ENCODE assay signal across 9 mouse cellular contexts in genomic region chr17:29251608-29252390, GRCm38 (mm10). TPM values are rescaled to one million over a fixed set of nuclear protein-coding genes. Genes with fewer than 3 reads are reported as not detected.
A peak's percentile ranks its signal among the peaks of the same experiment; 100 is the strongest.
DNase-seq lines count a peak whose midpoint lies in the region; ATAC-seq and TF ChIP-seq lines count a peak whose summit lies in the region.
"Had no signal": no experiment of that assay in that cellular context is flagged by ENCODE, and none has a peak within 500 bp of the region (broad histone marks: within the 10 kb centered on the region; RNA-seq: fewer than 3 reads in every experiment).

No protein-coding gene starts in this region.

- no peak overlapping the region for H3K27ac ChIP-seq in hindbrain, postnatal 0 days
- H3K27ac ChIP-seq in hindbrain, embryonic 11.5 days (ENCODE audit: low read depth, low read length) = no peak overlapping the region
- H3K27ac ChIP-seq in heart, embryonic 16.5 days (ENCODE audit: low read length) = peak overlapping the region; percentile 93
- H3K27ac ChIP-seq: embryonic facial prominence, embryonic 12.5 days had no signal

- peak; percentile 60 for DNase-seq in hindbrain, postnatal 0 days (ENCODE audit: low spot score)
- DNase-seq in hindbrain, embryonic 11.5 days (ENCODE audit: low spot score) = no peak
- peak; percentile 95 for DNase-seq in adrenal gland, postnatal 14 days
- DNase-seq in lung, adult 18-20 months = peak; percentile 85 to 88
- no peak for DNase-seq in layer of hippocampus, postnatal 14 days (ENCODE audit: low spot score in 2 of 2)
- no peak for DNase-seq in left cerebral cortex, postnatal 25 days (ENCODE audit: low spot score in 2 of 2)
- DNase-seq in urinary bladder, adult 18-20 months (ENCODE audit: low spot score in 2 of 2) = no peak

- H3K9ac ChIP-seq in hindbrain, postnatal 0 days (replicated peaks; ENCODE audit: low read length) = no peak overlapping the region
- no peak overlapping the region for H3K9ac ChIP-seq in hindbrain, embryonic 11.5 days (ENCODE audit: low read depth, low read length)
- H3K9ac ChIP-seq in heart, embryonic 16.5 days (ENCODE audit: low read length) = peak overlapping the region; percentile 4; the same call in 1 of the 2 replicates
- H3K9ac ChIP-seq: embryonic facial prominence, embryonic 12.5 days had no signal

- 57% methylated on average over 15 of the region's 15 CpGs for WGBS in hindbrain, postnatal 0 days
- WGBS in hindbrain, embryonic 11.5 days = 90% methylated on average over 15 of the region's 15 CpGs
- WGBS in heart, embryonic 16.5 days = 37% methylated on average over 15 of the region's 15 CpGs

- peaks cover 4% of the 10 kb centered on the region; the same call in 1 of the 2 replicates for H3K36me3 ChIP-seq in hindbrain, postnatal 0 days (ENCODE audit: insufficient read depth, low read length)
- H3K36me3 ChIP-seq in hindbrain, embryonic 11.5 days (ENCODE audit: control insufficient read depth, insufficient read depth, low read length) = no peaks in the 10 kb centered on the region; the same call in 1 of the 2 replicates
- peaks cover 3% of the 10 kb centered on the region; the same call in 1 of the 2 replicates for H3K36me3 ChIP-seq in heart, embryonic 16.5 days (ENCODE audit: control insufficient read depth, insufficient read depth)

- no peaks in the 10 kb centered on the region for H3K27me3 ChIP-seq in hindbrain, postnatal 0 days (ENCODE audit: insufficient read depth, low read length)
- no peaks in the 10 kb centered on the region for H3K27me3 ChIP-seq in hindbrain, embryonic 11.5 days (ENCODE audit: control insufficient read depth, insufficient read depth, low read length)
- no peaks in the 10 kb centered on the region for H3K27me3 ChIP-seq in heart, embryonic 16.5 days (ENCODE audit: control insufficient read depth, insufficient read depth, low read length)
- H3K27me3 ChIP-seq: embryonic facial prominence, embryonic 12.5 days had no signal

- no peak overlapping the region for H3K4me3 ChIP-seq in hindbrain, postnatal 0 days (ENCODE audit: low read length)
- H3K4me3 ChIP-seq in hindbrain, embryonic 11.5 days (ENCODE audit: low read depth, low read length) = no peak overlapping the region
- H3K4me3 ChIP-seq in heart, embryonic 16.5 days (ENCODE audit: low read length) = no peak overlapping the region
- H3K4me3 ChIP-seq: embryonic facial prominence, embryonic 12.5 days had no signal

- H3K9me3 ChIP-seq in hindbrain, postnatal 0 days (ENCODE audit: low read length) = no peaks in the 10 kb centered on the region
- no peaks in the 10 kb centered on the region for H3K9me3 ChIP-seq in hindbrain, embryonic 11.5 days (ENCODE audit: control insufficient read depth, low read length)
- no peaks in the 10 kb centered on the region for H3K9me3 ChIP-seq in heart, embryonic 16.5 days (replicated peaks; ENCODE audit: control insufficient read depth, low read length)
- H3K9me3 ChIP-seq: embryonic facial prominence, embryonic 12.5 days had no signal

- H3K4me2 ChIP-seq in hindbrain, postnatal 0 days (ENCODE audit: low read depth, low read length) = no peak overlapping the region
- H3K4me2 ChIP-seq in hindbrain, embryonic 11.5 days (replicated peaks; ENCODE audit: low read depth, low read length) = no peak overlapping the region
- peak overlapping the region; percentile 17; the same call in 1 of the 2 replicates for H3K4me2 ChIP-seq in heart, embryonic 16.5 days (ENCODE audit: low read depth, low read length)
- H3K4me2 ChIP-seq: embryonic facial prominence, embryonic 12.5 days had no signal

- TF ChIP-seq CTCF in hindbrain, postnatal 0 days (IDR thresholded peaks at IDR 0.05; ENCODE audit: low read depth) = no peak

- ATAC-seq in hindbrain, postnatal 0 days = no peak
- ATAC-seq in hindbrain, embryonic 11.5 days (ENCODE audit: low FRiP score) = no peak
- ATAC-seq in heart, embryonic 16.5 days (replicated peaks; ENCODE audit: extremely low read depth, insufficient read depth, low FRiP score) = peak; percentile 35

- intact Hi-C loops in left cerebral cortex, postnatal 25 days (cut with DNase I) = no loop called here

- H3K4me1 ChIP-seq in hindbrain, postnatal 0 days (ENCODE audit: insufficient read depth, low read length) = no peaks in the 10 kb centered on the region
- no peaks in the 10 kb centered on the region for H3K4me1 ChIP-seq in hindbrain, embryonic 11.5 days (replicated peaks; ENCODE audit: control insufficient read depth, insufficient read depth, low read length)
- peaks cover 91% of the 10 kb centered on the region for H3K4me1 ChIP-seq in heart, embryonic 16.5 days (ENCODE audit: control insufficient read depth, insufficient read depth, low read length)

RNA-seq across cellular contexts. Expression of gene Ppil1, which starts 12.2 kb away (rescaled TPM):
- 72.6 and 81.4 TPM in 2 replicates for total RNA-seq in hindbrain, postnatal 0 days (2014; rRNA removed)
- 84.3 and 87.7 TPM in 2 replicates for polyA plus RNA-seq in hindbrain, postnatal 0 days (2015; fragmentation: Nextera tagmentation; extraction: Ambion mirVana)
- 128 and 142 TPM in 2 replicates for polyA plus RNA-seq in hindbrain, embryonic 11.5 days (2014; fragmentation: Nextera tagmentation; extraction: Ambion mirVana)
- 26.0 and 26.4 TPM in 2 replicates for total RNA-seq in adrenal gland, postnatal 14 days (2021)
- 101 and 104 TPM in 2 replicates for polyA plus RNA-seq in heart, embryonic 16.5 days (2015; fragmentation: Nextera tagmentation; extraction: Ambion mirVana)
- 10 to 100 TPM; 17.3 to 18.1 TPM for total RNA-seq in layer of hippocampus, postnatal 14 days (2021)
- 10 to 100 TPM; 19.7 to 20.8 TPM for total RNA-seq in left cerebral cortex, postnatal 25 days (2021)

RNA-seq across cellular contexts. Expression of gene Cpne5, which starts 13.8 kb away (rescaled TPM):
- 56.1 and 65.8 TPM in 2 replicates for total RNA-seq in hindbrain, postnatal 0 days (2014; rRNA removed)
- polyA plus RNA-seq in hindbrain, postnatal 0 days (2015; fragmentation: Nextera tagmentation; extraction: Ambion mirVana) = 56.6 and 61.6 TPM in 2 replicates
- polyA plus RNA-seq in hindbrain, embryonic 11.5 days (2014; fragmentation: Nextera tagmentation; extraction: Ambion mirVana) = 3.7 and 4.2 TPM in 2 replicates
- 0.52 and 0.83 TPM in 2 replicates for total RNA-seq in adrenal gland, postnatal 14 days (2021)
- 13.3 and 14.1 TPM in 2 replicates for polyA plus RNA-seq in heart, embryonic 16.5 days (2015; fragmentation: Nextera tagmentation; extraction: Ambion mirVana)
- 10 to 100 TPM; 42.5 to 48.4 TPM for total RNA-seq in layer of hippocampus, postnatal 14 days (2021)
- total RNA-seq in left cerebral cortex, postnatal 25 days (2021) = 100 to 1,000 TPM; 121 to 149 TPM

RNA-seq across cellular contexts. Expression of gene BC004004, which starts 16.8 kb away (rescaled TPM):
- 181 and 262 TPM in 2 replicates for total RNA-seq in hindbrain, postnatal 0 days (2014; rRNA removed)
- 139 and 145 TPM in 2 replicates for polyA plus RNA-seq in hindbrain, postnatal 0 days (2015; fragmentation: Nextera tagmentation; extraction: Ambion mirVana)
- 75.5 and 79.4 TPM in 2 replicates for polyA plus RNA-seq in hindbrain, embryonic 11.5 days (2014; fragmentation: Nextera tagmentation; extraction: Ambion mirVana)
- 135 and 139 TPM in 2 replicates for total RNA-seq in adrenal gland, postnatal 14 days (2021)
- 95.4 and 96.8 TPM in 2 replicates for polyA plus RNA-seq in heart, embryonic 16.5 days (2015; fragmentation: Nextera tagmentation; extraction: Ambion mirVana)
- total RNA-seq in layer of hippocampus, postnatal 14 days (2021) = 10 to 100 TPM; 88.1 to 93.8 TPM
- total RNA-seq in left cerebral cortex, postnatal 25 days (2021) = 10 to 100 TPM; 86.2 to 93.7 TPM

Comparison
In these comparisons a context has a peak if more than half of its experiments do, and no peak if none do; other contexts are left out.
1. DNase-seq: peak in hindbrain, postnatal 0 days (single experiment), adrenal gland, postnatal 14 days (single experiment) and lung, adult 18-20 months (2 of 2); none in hindbrain, embryonic 11.5 days (single experiment), layer of hippocampus, postnatal 14 days (0 of 2), left cerebral cortex, postnatal 25 days (0 of 2) and urinary bladder, adult 18-20 months (0 of 2).
2. RNA of gene Cpne5, which starts 13.8 kb away (total RNA-seq): 121 to 149 TPM in left cerebral cortex, postnatal 25 days, 56.1 to 65.8 TPM in hindbrain, postnatal 0 days and 42.5 to 48.4 TPM in layer of hippocampus, postnatal 14 days; 0.52 to 0.83 TPM in adrenal gland, postnatal 14 days; every median in the first group is over 10 times any median in the second.